Comparison of ENCODE assay signal across 9 mouse cellular contexts in genomic region chr12:85192461-85193108, GRCm38 (mm10). TPM values are rescaled to one million over a fixed set of nuclear protein-coding genes. Genes with fewer than 3 reads are reported as not detected.
DNase-seq lines count a peak whose midpoint lies in the region; ATAC-seq and TF ChIP-seq lines count a peak whose summit lies in the region.
"Had no signal": no experiment of that assay in that cellular context is flagged by ENCODE, and none has a peak within 500 bp of the region (broad histone marks: within the 10 kb centered on the region; RNA-seq: fewer than 3 reads in every experiment).

No protein-coding gene starts in this region.

- no peak overlapping the region for H3K27ac ChIP-seq in midbrain, postnatal 0 days (ENCODE audit: low read depth, low read length)
- no peak overlapping the region for H3K27ac ChIP-seq in midbrain, embryonic 15.5 days
- peak overlapping the region; percentile 15 for H3K27ac ChIP-seq in brown adipose tissue, adult 24 weeks (replicated peaks; ENCODE audit: low read depth, low read length)
- H3K27ac ChIP-seq in heart, embryonic 15.5 days: no peak overlapping the region
- H3K27ac ChIP-seq in limb, embryonic 15.5 days: peak overlapping the region; percentile 22; the same call in 1 of the 2 replicates
- peak overlapping the region; percentile 38 for H3K27ac ChIP-seq in thymus, adult 2 months (ENCODE audit: control insufficient read depth, insufficient read depth, low read length)
- H3K27ac ChIP-seq: embryonic facial prominence, embryonic 12.5 days had no signal

- WGBS in midbrain, postnatal 0 days: 33% methylated on average over 19 of the region's 19 CpGs
- whole genome bisulfite sequencing in midbrain, embryonic 15.5 days: 31% methylated on average over 19 of the region's 19 CpGs
- 35% methylated on average over 19 of the region's 19 CpGs for WGBS in heart, embryonic 15.5 days
- WGBS in limb, embryonic 15.5 days: 19% methylated on average over 19 of the region's 19 CpGs
- 12% methylated on average over 19 of the region's 19 CpGs for WGBS in thymus, adult 2 months

- H3K36me3 ChIP-seq in midbrain, postnatal 0 days (ENCODE audit: insufficient read depth, low read length): no peaks in the 10 kb centered on the region
- no peaks in the 10 kb centered on the region for H3K36me3 ChIP-seq in midbrain, embryonic 15.5 days (replicated peaks)
- no peaks in the 10 kb centered on the region for H3K36me3 ChIP-seq in heart, embryonic 15.5 days
- H3K36me3 ChIP-seq in limb, embryonic 15.5 days: no peaks in the 10 kb centered on the region
- H3K36me3 ChIP-seq in thymus, adult 2 months (ENCODE audit: control insufficient read depth, insufficient read depth, low read length): no peaks in the 10 kb centered on the region
- H3K36me3 ChIP-seq: embryonic facial prominence, embryonic 12.5 days had no signal

- ATAC-seq in midbrain, postnatal 0 days (ENCODE audit: low FRiP score): 0 out of 2 replicates have a peak, but pooled peaks have one; percentile 16
- ATAC-seq in midbrain, embryonic 15.5 days (replicated peaks): no peak
- 0 out of 2 replicates have a peak, but pooled peaks have one; percentile 34 for ATAC-seq in heart, embryonic 15.5 days (replicated peaks; ENCODE audit: insufficient number of reproducible peaks, insufficient read depth, low FRiP score, low read depth)
- no peak for ATAC-seq in limb, embryonic 15.5 days (ENCODE audit: insufficient number of reproducible peaks, low FRiP score, low TSS enrichment, low read depth)

- no peak for TF ChIP-seq CTCF in midbrain, postnatal 0 days (IDR thresholded peaks at IDR 0.05)
- TF ChIP-seq CTCF in thymus, adult 2 months (IDR thresholded peaks at IDR 0.05; ENCODE audit: borderline replicate concordance, control insufficient read depth, extremely low read depth, insufficient read depth, low read length, poor library complexity): 0 out of 2 replicates have a peak, but pooled peaks have one; percentile 21

- H3K9me3 ChIP-seq in midbrain, postnatal 0 days (ENCODE audit: low read length): no peaks in the 10 kb centered on the region
- no peaks in the 10 kb centered on the region for H3K9me3 ChIP-seq in midbrain, embryonic 15.5 days
- H3K9me3 ChIP-seq in heart, embryonic 15.5 days (replicated peaks): no peaks in the 10 kb centered on the region
- H3K9me3 ChIP-seq in limb, embryonic 15.5 days: no peaks in the 10 kb centered on the region
- H3K9me3 ChIP-seq: embryonic facial prominence, embryonic 12.5 days had no signal

- no peak for TF ChIP-seq POLR2A in thymus, adult 2 months (IDR thresholded peaks at IDR 0.05; ENCODE audit: control insufficient read depth, extremely low read depth, insufficient read depth, low read length, poor library complexity)

- H3K4me1 ChIP-seq in midbrain, postnatal 0 days (ENCODE audit: insufficient read depth, low read length): no peaks in the 10 kb centered on the region
- H3K4me1 ChIP-seq in midbrain, embryonic 15.5 days: no peaks in the 10 kb centered on the region
- peaks cover 6% of the 10 kb centered on the region; the same call in 1 of the 2 replicates for H3K4me1 ChIP-seq in brown adipose tissue, adult 24 weeks (ENCODE audit: control insufficient read depth, insufficient read depth, insufficient read length, low read length)
- H3K4me1 ChIP-seq in heart, embryonic 15.5 days (replicated peaks): peaks cover 40% of the 10 kb centered on the region
- peaks cover 31% of the 10 kb centered on the region for H3K4me1 ChIP-seq in limb, embryonic 15.5 days
- H3K4me1 ChIP-seq in thymus, adult 2 months (replicated peaks; ENCODE audit: control insufficient read depth, insufficient read depth, low read length): peaks cover 39% of the 10 kb centered on the region

- H3K9ac ChIP-seq in midbrain, postnatal 0 days (replicated peaks; ENCODE audit: low read length, poor library complexity, severe bottlenecking): no peak overlapping the region
- H3K9ac ChIP-seq in midbrain, embryonic 15.5 days: no peak overlapping the region
- no peak overlapping the region for H3K9ac ChIP-seq in heart, embryonic 15.5 days
- no peak overlapping the region for H3K9ac ChIP-seq in limb, embryonic 15.5 days
- H3K9ac ChIP-seq: embryonic facial prominence, embryonic 12.5 days had no signal

- H3K27me3 ChIP-seq in midbrain, postnatal 0 days (ENCODE audit: insufficient read depth, low read length): no peaks in the 10 kb centered on the region
- no peaks in the 10 kb centered on the region for H3K27me3 ChIP-seq in midbrain, embryonic 15.5 days (replicated peaks)
- H3K27me3 ChIP-seq in heart, embryonic 15.5 days: no peaks in the 10 kb centered on the region
- no peaks in the 10 kb centered on the region for H3K27me3 ChIP-seq in limb, embryonic 15.5 days
- no peaks in the 10 kb centered on the region for H3K27me3 ChIP-seq in thymus, adult 2 months (ENCODE audit: control insufficient read depth, insufficient read depth, low read length)
- H3K27me3 ChIP-seq: embryonic facial prominence, embryonic 12.5 days had no signal

- DNase-seq in midbrain, postnatal 0 days (ENCODE audit: low spot score): peak; percentile 71
- DNase-seq in thymus, adult 2 months: peak; percentile 82
- no peak for DNase-seq in embryo, embryonic 11 days
- no peak for DNase-seq in urinary bladder, adult 2 months (ENCODE audit: low spot score)

- H3K4me2 ChIP-seq in midbrain, postnatal 0 days (ENCODE audit: low read depth, low read length, poor library complexity, severe bottlenecking): no peak overlapping the region
- H3K4me2 ChIP-seq in midbrain, embryonic 15.5 days: no peak overlapping the region
- H3K4me2 ChIP-seq in heart, embryonic 15.5 days: no peak overlapping the region
- no peak overlapping the region for H3K4me2 ChIP-seq in limb, embryonic 15.5 days
- H3K4me2 ChIP-seq: embryonic facial prominence, embryonic 12.5 days had no signal

- H3K4me3 ChIP-seq in midbrain, postnatal 0 days (ENCODE audit: low read depth, low read length): no peak overlapping the region
- no peak overlapping the region for H3K4me3 ChIP-seq in midbrain, embryonic 15.5 days
- 0 out of 2 replicates have a peak overlapping the region, but pooled peaks have one; percentile 5 for H3K4me3 ChIP-seq in brown adipose tissue, adult 24 weeks (ENCODE audit: insufficient read depth, low read depth, low read length)
- no peak overlapping the region for H3K4me3 ChIP-seq in heart, embryonic 15.5 days
- no peak overlapping the region for H3K4me3 ChIP-seq in limb, embryonic 15.5 days
- no peak overlapping the region for H3K4me3 ChIP-seq in thymus, adult 2 months (ENCODE audit: control insufficient read depth, insufficient read depth, low read length)
- H3K4me3 ChIP-seq: embryonic facial prominence, embryonic 12.5 days had no signal

RNA-seq across cellular contexts. Expression of gene Pgf, which starts 15.0 kb away (rescaled TPM):
- total RNA-seq in midbrain, postnatal 0 days (2014; rRNA removed): 3.4 and 6.0 TPM in 2 replicates
- 9.1 and 9.4 TPM in 2 replicates for polyA plus RNA-seq in midbrain, postnatal 0 days (2015; fragmentation: Nextera tagmentation; extraction: Ambion mirVana)
- polyA plus RNA-seq in midbrain, embryonic 15.5 days (2015; fragmentation: Nextera tagmentation; extraction: Ambion mirVana): 7.2 and 8.7 TPM in 2 replicates
- polyA plus RNA-seq in brown adipose tissue, adult 24 weeks (2012; ENCODE audit: insufficient read depth, insufficient read length, missing spikeins): not detected in 2 replicates
- polyA plus RNA-seq in heart, embryonic 15.5 days (2015; fragmentation: Nextera tagmentation; extraction: Ambion mirVana): 8.9 and 9.5 TPM in 2 replicates
- 15.5 and 18.4 TPM in 2 replicates for polyA plus RNA-seq in limb, embryonic 15.5 days (2015; fragmentation: Nextera tagmentation; extraction: Ambion mirVana)
- 1.3 and 2.1 TPM in 2 replicates for polyA plus RNA-seq in thymus, adult 2 months (2012; rRNA removed)
- 6.0 and 7.7 TPM in 2 replicates for polyA plus RNA-seq in urinary bladder, adult 2 months (2012; rRNA removed)

RNA-seq across cellular contexts. Expression of gene Eif2b2, which starts 26.7 kb away (rescaled TPM):
- 43.1 and 65.3 TPM in 2 replicates for total RNA-seq in midbrain, postnatal 0 days (2014; rRNA removed)
- 79.5 and 82.5 TPM in 2 replicates for polyA plus RNA-seq in midbrain, postnatal 0 days (2015; fragmentation: Nextera tagmentation; extraction: Ambion mirVana)
- polyA plus RNA-seq in midbrain, embryonic 15.5 days (2015; fragmentation: Nextera tagmentation; extraction: Ambion mirVana): 78.2 and 88.8 TPM in 2 replicates
- 14.8 and 25.4 TPM in 2 replicates for polyA plus RNA-seq in brown adipose tissue, adult 24 weeks (2012; ENCODE audit: insufficient read depth, insufficient read length, missing spikeins)
- 50.1 and 62.3 TPM in 2 replicates for polyA plus RNA-seq in heart, embryonic 15.5 days (2015; fragmentation: Nextera tagmentation; extraction: Ambion mirVana)
- 79.4 and 83.8 TPM in 2 replicates for polyA plus RNA-seq in limb, embryonic 15.5 days (2015; fragmentation: Nextera tagmentation; extraction: Ambion mirVana)
- 191 and 250 TPM in 2 replicates for polyA plus RNA-seq in thymus, adult 2 months (2012; rRNA removed)
- 73.8 and 82.6 TPM in 2 replicates for polyA plus RNA-seq in urinary bladder, adult 2 months (2012; rRNA removed)

RNA-seq across cellular contexts. Expression of gene Rps6kl1, which starts 41.5 kb away (rescaled TPM):
- 47.2 and 48.6 TPM in 2 replicates for total RNA-seq in midbrain, postnatal 0 days (2014; rRNA removed)
- 35.0 and 37.1 TPM in 2 replicates for polyA plus RNA-seq in midbrain, postnatal 0 days (2015; fragmentation: Nextera tagmentation; extraction: Ambion mirVana)
- 37.3 and 38.2 TPM in 2 replicates for polyA plus RNA-seq in midbrain, embryonic 15.5 days (2015; fragmentation: Nextera tagmentation; extraction: Ambion mirVana)
- polyA plus RNA-seq in brown adipose tissue, adult 24 weeks (2012; ENCODE audit: insufficient read depth, insufficient read length, missing spikeins): 0.36 TPM in 1 of 2 replicates, not detected in the other
- polyA plus RNA-seq in heart, embryonic 15.5 days (2015; fragmentation: Nextera tagmentation; extraction: Ambion mirVana): 0.87 and 1.9 TPM in 2 replicates
- polyA plus RNA-seq in limb, embryonic 15.5 days (2015; fragmentation: Nextera tagmentation; extraction: Ambion mirVana): 0.53 and 0.88 TPM in 2 replicates
- polyA plus RNA-seq in thymus, adult 2 months (2012; rRNA removed): 3.7 and 11.4 TPM in 2 replicates
- 0.32 and 0.34 TPM in 2 replicates for polyA plus RNA-seq in urinary bladder, adult 2 months (2012; rRNA removed)

Comparison
In these comparisons a context has a peak if more than half of its experiments do, and no peak if none do; other contexts are left out.
1. ATAC-seq: peak in midbrain, postnatal 0 days (single experiment) and heart, embryonic 15.5 days (single experiment); none in midbrain, embryonic 15.5 days (single experiment) and limb, embryonic 15.5 days (single experiment).
2. DNase-seq: peak in midbrain, postnatal 0 days (single experiment) and thymus, adult 2 months (single experiment); none in embryo, embryonic 11 days (single experiment) and urinary bladder, adult 2 months (single experiment).
3. H3K27ac ChIP-seq: peak in brown adipose tissue, adult 24 weeks (single experiment), limb, embryonic 15.5 days (single experiment) and thymus, adult 2 months (single experiment); none in midbrain, postnatal 0 days (single experiment), midbrain, embryonic 15.5 days (single experiment) and heart, embryonic 15.5 days (single experiment).